Mouse (Mus musculus) lung, adult 2 months (tissue): ENCODE data around the gene Atp5h.

Experiments
- CTCF ChIP-seq: fragments of 200-500 bp; IDR thresholded peaks from 2 replicates; pipeline ENCODE4 v1.5.1; 2011; ENCODE audit warnings: mild to moderate bottlenecking, low read length, control low read depth; ENCODE audit not compliant: insufficient read depth
- POLR2A ChIP-seq: fragments of 200-500 bp; IDR thresholded peaks from 2 replicates; pipeline ENCODE4 v1.6.1; 2011; ENCODE audit warnings: low read depth, mild to moderate bottlenecking, control low read depth, low read length, borderline replicate concordance; ENCODE audit errors: extremely low read depth

- TF ChIP-seq CTCF (no peak), POLR2A (no peak)
These were observed 17.9 kb upstream of the Atp5h start for GRCm38 (mm10) chr11:115437571-115438122.
